Mouse (Mus musculus) heart, postnatal 0 days (tissue): ENCODE data around the gene Vmn1r85.

Experiments used
- CTCF ChIP-seq: IDR thresholded peaks from 2 replicates; pipeline ENCODE4 v1.5.1; 2016; ENCODE audit warnings: antibody characterized with exemption, control low read depth, low read depth
- EP300 ChIP-seq: IDR thresholded peaks from 2 replicates; pipeline ENCODE4 v1.6.1; 2016; ENCODE audit warnings: antibody characterized with exemption, low read depth

DNA sequence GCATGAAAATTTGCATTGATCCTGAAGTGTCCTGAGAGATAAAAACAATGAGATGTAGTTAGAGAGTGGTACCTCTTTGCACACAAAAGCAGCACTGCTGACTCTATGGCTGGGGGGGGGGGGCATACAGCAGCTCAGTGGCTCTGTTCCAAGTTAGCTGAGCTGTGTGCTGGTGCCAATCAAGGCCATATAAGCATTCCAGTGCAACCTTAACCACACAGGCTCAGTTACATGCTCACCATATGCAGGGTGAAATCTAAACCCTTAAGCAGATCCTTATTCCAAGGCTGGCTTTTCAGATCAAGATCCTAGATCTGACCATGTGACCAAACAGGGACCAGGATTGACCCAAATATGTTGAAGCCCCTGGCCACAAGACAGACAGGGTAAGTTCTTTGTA, 42.4 kb upstream of the Vmn1r85 start:
- TF ChIP-seq CTCF (no peak), EP300 (no peak)
